Mouse (Mus musculus): ENCODE measurements around the gene Syk.

DNA sequence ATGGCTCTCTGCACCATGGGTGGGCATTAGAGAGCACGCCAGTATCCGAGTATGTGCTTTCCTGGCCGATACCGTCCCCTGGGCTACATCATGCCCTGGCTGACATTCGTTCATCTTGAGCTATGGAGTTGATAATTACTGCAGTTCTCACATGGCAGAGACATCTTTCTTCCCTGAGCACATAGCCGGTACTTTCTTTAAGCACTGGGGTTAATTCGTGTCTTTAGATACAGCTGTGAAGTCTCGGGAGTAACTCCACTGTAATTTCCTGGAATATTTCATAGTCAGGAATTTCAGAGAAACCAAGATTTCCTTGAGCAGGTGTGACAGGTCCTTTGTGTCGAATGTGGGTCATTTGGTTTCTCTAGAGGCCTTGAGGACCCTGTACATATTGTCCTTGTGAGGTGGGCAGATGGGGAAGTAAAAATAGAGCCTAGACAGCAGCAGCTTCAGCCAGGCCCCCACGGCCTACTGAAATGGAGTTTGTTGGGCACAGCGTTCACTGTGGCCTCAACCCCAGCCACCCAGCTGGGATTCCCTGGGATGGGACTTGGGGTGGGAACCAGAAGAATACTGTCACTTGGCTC, 14.2 kb downstream of the Syk start:
- TF ChIP-seq CTCF (IDR thresholded peaks at IDR 0.05; ENCODE audit: borderline replicate concordance, control insufficient read depth, extremely low read depth, insufficient read depth, low read length, poor library complexity), result no peak
- TF ChIP-seq POLR2A (IDR thresholded peaks at IDR 0.05; ENCODE audit: control insufficient read depth, extremely low read depth, insufficient read depth, low read length, poor library complexity), result no peak
